Mouse (Mus musculus) layer of hippocampus, adult 2 months (tissue): ENCODE results near the gene Polr2l. TPM values are rescaled to one million over a fixed set of nuclear protein-coding genes. Genes with fewer than 3 reads are reported as not detected.

Experiments
- DNase-seq, 2 experiments: peaks; one replicate each; pipeline ENCODE4 v3.0.0; 2022; ENCODE audit warnings: low spot score in 2 of 2
- H3K27ac ChIP-seq: fragments of 200-600 bp; 2 replicates; pipeline ENCODE4 v1.8.1; 2022
- H3K4me3 ChIP-seq: fragments of 200-600 bp; 2 replicates; pipeline ENCODE4 v1.8.1; 2022; ENCODE audit warnings: mild to moderate bottlenecking
- CTCF ChIP-seq: fragments of 200-600 bp; conservative IDR thresholded peaks from 2 replicates; pipeline ENCODE4 v1.8.1; 2022; ENCODE audit warnings: antibody characterized with exemption, mild to moderate bottlenecking, moderate library complexity
- total RNA-seq, 2 experiments: library from RNA; stranded (reverse); gene quantifications; 2 replicates each; pipeline ENCODE4 v1.2.3; 2021

The Polr2l gene
- total RNA-seq, 2 experiments from 2014 or later, result 38.7 TPM

GRCm38 (mm10) chr7:141461521-141462332, 13.2 kb downstream of the Polr2l start:
- H3K27ac ChIP-seq, result peak overlapping the region; percentile 78
- TF ChIP-seq CTCF, result peak; percentile 44
- DNase-seq, result no peak
- H3K4me3 ChIP-seq, result peak overlapping the region; percentile 48

GRCm38 (mm10) chr7:141460391-141461113, 14.4 kb downstream of the Polr2l start, which contains the start of gene Cracr2b:
Cracr2b (plus strand) TSS chr7:141461094.
- Histone ChIP-seq H3K27ac (peak within 1 kb of the TSS; percentile 78), H3K4me3 (peak within 1 kb of the TSS; percentile 48)
- DNase-seq, result no peak
- TF ChIP-seq CTCF, result no peak

GRCm38 (mm10) chr7:141460001-141460390, 14.9 kb downstream of the Polr2l start:
- H3K27ac ChIP-seq, result peak overlapping the region; percentile 53
- no peak overlapping the region for H3K4me3 ChIP-seq
- DNase-seq, result no peak
- TF ChIP-seq CTCF, result no peak

- Histone ChIP-seq H3K4me3 (no peak overlapping the region), H3K27ac (no peak overlapping the region)
- no peak for DNase-seq
- no peak for TF ChIP-seq CTCF
These were observed 15.6 kb downstream of the Polr2l start for GRCm38 (mm10) chr7:141459301-141459711.

- DNase-seq, result no peak
- H3K4me3 ChIP-seq, result no peak overlapping the region
- peak; percentile 39 for TF ChIP-seq CTCF
- H3K27ac ChIP-seq, result no peak overlapping the region
These were observed 16.3 kb downstream of the Polr2l start for GRCm38 (mm10) chr7:141458661-141459060.

GRCm38 (mm10) chr7:141457986-141458660, 16.8 kb downstream of the Polr2l start:
- Histone ChIP-seq H3K4me3 (no peak overlapping the region), H3K27ac (no peak overlapping the region)
- TF ChIP-seq CTCF, result peak; percentile 72
- no peak for DNase-seq

- no peak for DNase-seq
- H3K4me3 ChIP-seq, result no peak overlapping the region
- no peak for TF ChIP-seq CTCF
- no peak overlapping the region for H3K27ac ChIP-seq
These were observed 17.7 kb downstream of the Polr2l start for GRCm38 (mm10) chr7:141457236-141457635.

- no peak overlapping the region for H3K4me3 ChIP-seq
- DNase-seq, result no peak
- H3K27ac ChIP-seq, result peak overlapping the region; percentile 90; the same call in 1 of the 2 replicates
- no peak for TF ChIP-seq CTCF
These were observed 18.2 kb downstream of the Polr2l start for GRCm38 (mm10) chr7:141456739-141457138.

- Histone ChIP-seq H3K27ac (peak overlapping the region; percentile 90), H3K4me3 (peak overlapping the region; percentile 63)
- no peak for TF ChIP-seq CTCF
- no peak for DNase-seq
These were observed 19.2 kb downstream of the Polr2l start for GRCm38 (mm10) chr7:141455610-141456314.

GRCm38 (mm10) chr7:141454967-141455551, 19.9 kb downstream of the Polr2l start, which contains the start of gene Pnpla2:
Pnpla2 (plus strand) TSS chr7:141455198.
- peak within 1 kb of the TSS; percentile 63 for H3K4me3 ChIP-seq
- peak; percentile 89 for DNase-seq
- peak within 1 kb of the TSS; percentile 90 for H3K27ac ChIP-seq
- peak; percentile 49 for TF ChIP-seq CTCF

GRCm38 (mm10) chr7:141453636-141454035, 21.3 kb downstream of the Polr2l start:
- TF ChIP-seq CTCF, result no peak
- no peak overlapping the region for H3K4me3 ChIP-seq
- H3K27ac ChIP-seq, result no peak overlapping the region
- DNase-seq, result no peak

- no peak overlapping the region for H3K4me3 ChIP-seq
- H3K27ac ChIP-seq, result no peak overlapping the region
- TF ChIP-seq CTCF, result no peak
- no peak for DNase-seq
These were observed 23.0 kb downstream of the Polr2l start for GRCm38 (mm10) chr7:141451928-141452327.
